Mouse (Mus musculus) ES-Bruce4 (cell line): Measurements from ENCODE around the gene 9530068E07Rik.

ENCODE experiments used
- CTCF ChIP-seq: IDR thresholded peaks from one replicate; pipeline ENCODE4 v1.8.1; 2011; ENCODE audit warnings: low read depth, low read length
- EP300 ChIP-seq: IDR thresholded peaks from 2 replicates; pipeline ENCODE4 v1.6.1; 2011; ENCODE audit warnings: low read depth, low read length; ENCODE audit not compliant: insufficient read depth
- POLR2A ChIP-seq: IDR thresholded peaks from one replicate; pipeline ENCODE4 v1.8.1; 2011; ENCODE audit warnings: low read length; ENCODE audit not compliant: insufficient read depth

DNA sequence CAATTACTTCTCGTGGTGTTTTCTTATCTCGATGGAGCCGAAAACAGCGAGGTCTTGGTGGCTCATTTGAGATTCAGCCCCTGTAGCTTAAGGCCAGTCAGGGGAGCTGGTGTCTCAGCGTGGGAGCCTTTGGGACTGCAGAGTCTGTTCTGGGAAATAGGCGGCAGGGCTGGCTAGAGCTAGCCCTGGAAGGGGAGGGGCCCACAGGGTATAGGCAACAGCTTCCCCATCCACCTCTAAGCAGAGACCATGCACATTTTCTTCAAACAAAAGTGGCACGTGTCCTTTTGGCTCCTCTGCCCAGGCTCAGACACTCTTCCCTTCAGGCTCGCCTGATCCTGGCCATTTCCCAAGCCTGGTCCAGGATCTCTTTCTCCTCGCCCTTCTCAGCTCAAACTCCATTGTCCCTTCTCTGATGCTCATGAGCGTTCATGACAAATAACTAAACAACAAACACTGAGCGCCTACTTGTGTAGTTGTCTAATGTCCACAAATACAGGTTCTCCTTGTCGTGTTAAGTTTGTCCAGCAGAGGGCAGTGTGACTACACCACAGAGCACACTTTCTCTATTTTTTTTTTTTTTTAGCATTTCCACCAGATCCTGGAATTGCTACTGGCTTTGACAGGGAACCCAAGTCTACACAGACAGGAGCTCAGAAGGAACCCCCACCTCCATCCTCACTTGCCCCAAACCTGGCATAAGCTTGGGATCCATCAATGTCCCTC is 25.0 kb downstream of the 9530068E07Rik start:
- no peak for TF ChIP-seq CTCF
- no peak for TF ChIP-seq EP300
- no peak for TF ChIP-seq POLR2A
